17 mouse cellular contexts compared by ENCODE assay signal in genomic region chr13:107972451-107972850, GRCm38 (mm10).
"Had no signal": no experiment of that assay in that cellular context is flagged by ENCODE, and none has a peak within 500 bp of the region (broad histone marks: within the 10 kb centered on the region; RNA-seq: fewer than 3 reads in every experiment).

No protein-coding gene starts in this region.

- H3K9ac ChIP-seq: lung, embryonic 15.5 days; midbrain, embryonic 13.5 days; midbrain, embryonic 15.5 days; neural tube, embryonic 12.5 days; stomach, embryonic 15.5 days had no signal

- H3K9me3 ChIP-seq: lung, embryonic 15.5 days; midbrain, embryonic 13.5 days; midbrain, embryonic 15.5 days; neural tube, embryonic 12.5 days; stomach, embryonic 15.5 days had no signal

- H3K27me3 ChIP-seq: lung, embryonic 15.5 days; midbrain, embryonic 13.5 days; midbrain, embryonic 15.5 days; neural tube, embryonic 12.5 days; stomach, embryonic 15.5 days had no signal

- H3K4me3 ChIP-seq: lung, embryonic 15.5 days; megakaryocyte, embryonic 14.5 days; midbrain, embryonic 13.5 days; midbrain, embryonic 15.5 days; neural tube, embryonic 12.5 days; stomach, embryonic 15.5 days had no signal

- DNase-seq: lung, adult 2 months; lung, postnatal 14 days; lung, postnatal 36 days; right cerebral cortex, postnatal 14 days; thymus, adult 2 months; thymus, postnatal 25 days; thymus, postnatal 4 days had no signal

- H3K4me1 ChIP-seq: stomach, embryonic 15.5 days had no signal

- H3K27ac ChIP-seq: lung, embryonic 15.5 days; macrophage; midbrain, embryonic 15.5 days; neural tube, embryonic 12.5 days; stomach, embryonic 15.5 days; stomach, postnatal 0 days had no signal

- H3K36me3 ChIP-seq: lung, embryonic 15.5 days; midbrain, embryonic 13.5 days; midbrain, embryonic 15.5 days; neural tube, embryonic 12.5 days; stomach, embryonic 15.5 days had no signal

- H3K4me2 ChIP-seq: lung, embryonic 15.5 days; midbrain, embryonic 11.5 days; midbrain, embryonic 13.5 days; midbrain, embryonic 15.5 days; neural tube, embryonic 12.5 days; stomach, embryonic 15.5 days had no signal

- ATAC-seq: lung, postnatal 0 days; midbrain, embryonic 13.5 days; midbrain, embryonic 15.5 days had no signal
